Mouse (Mus musculus): ENCODE data around the gene Adgrg2. TPM values are rescaled to one million over a fixed set of nuclear protein-coding genes. Genes with fewer than 3 reads are reported as not detected.

Adgrg2 gene
- total and polyA plus RNA-seq, 3 experiments, result not detected

DNA sequence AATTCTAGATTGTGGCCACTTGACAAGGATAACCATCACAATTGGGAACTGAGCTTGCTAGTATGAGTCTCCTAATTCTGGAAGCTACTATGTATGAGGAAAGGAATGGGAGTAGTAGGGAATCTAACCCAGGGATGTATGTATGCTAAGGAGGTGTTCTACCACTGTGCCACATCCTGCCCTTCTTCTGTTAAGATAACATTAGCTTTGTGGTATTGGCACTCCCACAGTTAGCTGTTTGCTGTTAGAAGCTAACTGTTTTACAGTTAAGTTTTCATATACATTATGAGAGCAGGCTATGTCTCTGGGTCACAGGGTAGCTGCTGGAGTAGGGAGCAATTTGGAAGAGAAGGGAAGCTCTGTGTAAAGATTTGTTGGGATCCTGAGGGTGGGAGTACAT is 125.5 kb downstream of the Adgrg2 start:
- dilution Hi-C loops (cut with MboI; ENCODE audit: extremely low pct_ligation_motif_present, extremely low pct_unique_long_range_greater_than_20kb, low sequenced_read_pairs), result no loop called here
- in situ Hi-C loops (cut with MboI; ENCODE audit: low pct_ligation_motif_present, low pct_unique_long_range_greater_than_20kb, low sequenced_read_pairs), result no loop called here
- TF ChIP-seq MAX (IDR thresholded peaks at IDR 0.05; ENCODE audit: low read length) (no peak), NRF1 (IDR thresholded peaks at IDR 0.05; ENCODE audit: low read depth, low read length) (no peak), USF1 (IDR thresholded peaks at IDR 0.05; ENCODE audit: low read depth, low read length) (no peak), ETS1 (conservative IDR thresholded peaks at IDR 0.05; ENCODE audit: low read depth, low read length) (no peak)

DNA sequence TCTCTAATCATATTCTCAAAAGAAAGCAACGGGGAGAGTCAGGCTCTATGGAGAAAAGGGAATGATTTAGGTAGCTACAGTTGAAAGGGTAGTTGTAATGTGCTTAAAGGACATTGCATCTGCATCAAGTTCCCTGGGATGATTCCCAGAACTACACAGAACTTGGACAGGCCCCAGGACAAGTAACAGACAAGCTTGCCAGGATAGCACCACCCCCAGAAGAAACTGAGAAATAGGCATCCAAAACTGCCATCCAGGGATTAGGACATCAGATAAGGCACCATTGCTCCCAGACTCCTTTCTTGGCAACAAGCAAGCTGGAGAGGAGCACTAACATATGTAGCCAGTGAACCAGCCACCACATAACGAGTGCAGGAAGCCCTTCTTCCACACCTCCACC is 152.3 kb downstream of the Adgrg2 start:
- Histone ChIP-seq H3K27me3 (replicated peaks) (no peaks in the 10 kb centered on the region), H3K36me3 (replicated peaks in 1 of 2; ENCODE audit: control insufficient read depth in 1 of 2, insufficient read depth in 1 of 2, low read length in 1 of 2) (peaks cover 0 to 27% of the 10 kb centered on the region in 2 experiments), H3K4me3 (replicated peaks in 1 of 3; ENCODE audit: low read depth in 2 of 3, low read length in 2 of 3, poor library complexity in 1 of 3) (no peak overlapping the region), H3K27ac (ENCODE audit: insufficient read depth, low read depth) (no peak overlapping the region), H3K9me3 (replicated peaks; ENCODE audit: low read length) (no peaks in the 10 kb centered on the region), H3K79me2 (replicated peaks; ENCODE audit: control insufficient read depth, extremely low read depth, insufficient read depth, poor library complexity, severe bottlenecking) (no peaks in the 10 kb centered on the region), H3K4me2 (ENCODE audit: insufficient read depth, low read depth, poor library complexity, severe bottlenecking) (no peak overlapping the region), H3K4me1 (ENCODE audit: control insufficient read depth in 1 of 2, insufficient read depth in 2 of 2) (no peaks in the 10 kb centered on the region), H3K9ac (ENCODE audit: insufficient read depth, low read depth) (no peak overlapping the region)
- DNase-seq (ENCODE audit: extremely low read depth), result no peak
- dilution Hi-C loops (cut with MboI; ENCODE audit: extremely low pct_ligation_motif_present, extremely low pct_unique_long_range_greater_than_20kb, low sequenced_read_pairs) (no loop called here), in situ Hi-C loops (cut with MboI; ENCODE audit: low pct_ligation_motif_present, low pct_unique_long_range_greater_than_20kb, low sequenced_read_pairs) (no loop called here)
- TF ChIP-seq JUN (IDR thresholded peaks at IDR 0.05; ENCODE audit: insufficient read depth, low read depth, low read length) (no peak), MAFK (IDR thresholded peaks at IDR 0.05; ENCODE audit: insufficient replicate concordance, low read length) (no peak), SMC3 (IDR thresholded peaks at IDR 0.05; ENCODE audit: low read depth, low read length) (no peak), POLR2A (IDR thresholded peaks at IDR 0.05; ENCODE audit: low read depth, low read length) (no peak), JUND (conservative IDR thresholded peaks at IDR 0.05; ENCODE audit: low read depth, low read length) (no peak), TBP (conservative IDR thresholded peaks at IDR 0.05; ENCODE audit: low read depth, low read length) (no peak), GABPA (IDR thresholded peaks at IDR 0.05; ENCODE audit: insufficient replicate concordance, low read depth, low read length) (no peak), ZNF384 (IDR thresholded peaks at IDR 0.05; ENCODE audit: low read depth, low read length) (no peak), PAX5 (IDR thresholded peaks at IDR 0.05; ENCODE audit: low read length) (no peak), ELF1 (IDR thresholded peaks at IDR 0.05; ENCODE audit: low read depth, low read length) (no peak), EP300 (IDR thresholded peaks at IDR 0.05; ENCODE audit: low read length) (no peak), IRF4 (IDR thresholded peaks at IDR 0.05; ENCODE audit: low read depth, low read length) (no peak), NELFE (IDR thresholded peaks at IDR 0.05; ENCODE audit: low read depth, low read length) (no peak), POLR2AphosphoS2 (IDR thresholded peaks at IDR 0.05; ENCODE audit: low read depth, low read length) (no peak), SIN3A (IDR thresholded peaks at IDR 0.05; ENCODE audit: low read length) (no peak), MYC (IDR thresholded peaks at IDR 0.05; ENCODE audit: low read depth, low read length) (no peak), ZC3H11A (IDR thresholded peaks at IDR 0.05; ENCODE audit: low read depth, low read length) (no peak), CHD1 (IDR thresholded peaks at IDR 0.05; ENCODE audit: low read depth, low read length) (no peak), MXI1 (IDR thresholded peaks at IDR 0.05; ENCODE audit: low read depth, low read length) (no peak)

More for the DNA sequence above, 125.5 kb downstream of the Adgrg2 start:
- no peak overlapping the region for H3K27ac ChIP-seq (ENCODE audit: insufficient read depth, low read depth)
- H3K4me2 ChIP-seq (ENCODE audit: insufficient read depth, low read depth, poor library complexity, severe bottlenecking), result no peak overlapping the region
- no peaks in the 10 kb centered on the region for H3K27me3 ChIP-seq (replicated peaks)
- DNase-seq (ENCODE audit: extremely low read depth), result no peak
- H3K4me3 ChIP-seq (replicated peaks in 1 of 3; ENCODE audit: low read depth in 2 of 3, low read length in 2 of 3, poor library complexity in 1 of 3), result no peak overlapping the region
- H3K9ac ChIP-seq (ENCODE audit: insufficient read depth, low read depth), result no peak overlapping the region
- no peaks in the 10 kb centered on the region for H3K36me3 ChIP-seq (replicated peaks in 1 of 2; ENCODE audit: control insufficient read depth in 1 of 2, insufficient read depth in 1 of 2, low read length in 1 of 2)
- no peaks in the 10 kb centered on the region for H3K4me1 ChIP-seq (ENCODE audit: control insufficient read depth in 1 of 2, insufficient read depth in 2 of 2)
- no peaks in the 10 kb centered on the region for H3K9me3 ChIP-seq (replicated peaks; ENCODE audit: low read length)
- no peaks in the 10 kb centered on the region for H3K79me2 ChIP-seq (replicated peaks; ENCODE audit: control insufficient read depth, extremely low read depth, insufficient read depth, poor library complexity, severe bottlenecking)

Other genes starting within 250 kb of the Adgrg2 start
- 9.1 and 10.1 TPM in 2 replicates for gene Phka2, start 111.5 kb downstream of the Adgrg2 start, total RNA-seq (2012; rRNA removed)
- gene Phka2, start 111.5 kb downstream of the Adgrg2 start, total RNA-seq (2014; rRNA removed), result 7.5 and 8.2 TPM in 2 replicates
- 12.4 and 12.5 TPM in 2 replicates for gene Phka2, start 111.5 kb downstream of the Adgrg2 start, polyA plus RNA-seq (2012; ENCODE audit: insufficient read length, low read depth)